Mouse (Mus musculus) cerebellum, adult 11 months (tissue): ENCODE data around the gene Dpm2.

Experiments
- DNase-seq: peaks from one replicate; pipeline ENCODE4 v3.0.0; 2022

The Dpm2 gene

DNA sequence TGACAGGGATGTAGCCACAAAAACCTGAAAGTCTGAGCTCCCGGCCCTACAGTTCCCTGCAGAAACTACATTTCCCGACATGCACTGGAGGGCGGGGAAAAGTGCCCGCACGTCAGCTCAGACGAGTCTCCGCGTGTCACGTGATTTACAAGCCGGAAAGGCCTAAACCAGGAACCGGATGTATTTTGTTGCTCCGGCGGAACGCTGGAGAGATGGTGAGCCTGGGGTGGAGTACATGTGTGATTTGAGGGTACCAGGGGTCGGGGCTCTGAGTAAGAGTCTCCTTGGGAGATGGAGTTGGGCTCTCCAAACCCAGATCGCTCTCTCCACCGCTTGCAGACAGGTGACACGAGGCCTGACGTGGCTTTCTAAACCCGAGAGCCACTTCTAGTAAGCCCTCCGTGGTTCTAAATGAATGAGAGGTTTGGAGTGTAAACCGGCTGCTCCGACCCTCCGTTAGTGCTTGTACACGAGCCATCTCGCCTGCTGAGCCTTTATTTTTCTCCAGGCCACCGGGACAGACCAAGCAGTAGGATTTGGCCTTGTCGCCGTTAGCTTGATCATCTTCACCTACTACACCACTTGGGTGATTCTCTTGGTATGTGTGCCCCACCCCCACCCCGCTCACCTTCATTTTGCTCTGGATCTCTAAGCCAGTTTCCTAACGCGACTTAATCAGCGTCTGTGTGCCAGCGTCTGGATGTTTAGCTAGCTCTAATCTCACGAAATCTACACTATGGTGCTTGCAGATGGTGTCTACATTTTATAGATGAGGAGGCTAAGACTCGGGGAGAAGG lies at the start of gene Dpm2:
TSS of gene Dpm2 (plus strand) at position 161 of the 797 bp plus-strand sequence.
- peak; percentile 86 for DNase-seq

DNA sequence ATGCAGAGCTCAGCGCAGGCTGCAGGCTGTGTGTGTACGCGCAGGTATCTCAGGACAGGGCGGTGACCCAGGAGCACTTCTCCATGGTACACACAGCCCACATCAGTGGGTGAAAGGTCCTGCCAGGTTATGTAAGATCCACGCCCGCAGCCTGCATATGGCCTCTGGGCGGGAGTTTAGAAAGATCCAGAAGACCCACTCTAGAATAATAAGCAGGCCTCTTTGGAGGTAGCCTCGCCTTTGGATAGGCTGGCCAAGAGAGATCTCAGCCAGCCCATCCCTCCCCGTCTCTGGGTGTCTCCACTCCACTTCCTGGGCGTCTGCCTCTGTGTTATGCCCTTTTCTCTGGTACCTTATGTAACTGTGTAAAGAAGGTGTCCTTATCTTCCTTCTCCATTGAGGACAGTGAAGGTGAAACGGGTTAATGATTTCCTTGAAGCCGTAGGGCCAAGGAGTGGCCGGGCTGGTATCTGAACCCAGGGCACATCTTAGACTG lies 46.1 kb upstream of the Dpm2 start:
- no peak for DNase-seq

DNA sequence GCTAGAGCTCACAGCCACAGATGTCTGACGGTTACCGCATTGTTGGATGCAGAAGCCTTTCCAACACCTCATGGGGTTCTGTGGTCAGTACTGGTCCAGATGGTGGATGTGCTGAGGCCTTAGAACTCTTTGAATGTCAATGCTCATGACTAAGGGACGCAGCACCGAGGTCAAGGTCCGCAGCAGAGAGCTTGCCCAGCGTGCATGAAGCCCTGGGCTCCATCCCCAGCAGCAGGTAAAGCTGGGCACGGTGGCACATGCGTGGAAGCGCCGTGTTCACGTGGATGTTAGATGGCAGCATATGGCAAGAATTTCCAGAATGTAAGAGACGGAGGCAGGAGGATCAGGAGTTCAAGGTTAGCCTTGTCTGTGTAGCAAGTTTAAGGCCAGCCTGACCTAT lies 44.8 kb upstream of the Dpm2 start:
- DNase-seq: no peak

DNA sequence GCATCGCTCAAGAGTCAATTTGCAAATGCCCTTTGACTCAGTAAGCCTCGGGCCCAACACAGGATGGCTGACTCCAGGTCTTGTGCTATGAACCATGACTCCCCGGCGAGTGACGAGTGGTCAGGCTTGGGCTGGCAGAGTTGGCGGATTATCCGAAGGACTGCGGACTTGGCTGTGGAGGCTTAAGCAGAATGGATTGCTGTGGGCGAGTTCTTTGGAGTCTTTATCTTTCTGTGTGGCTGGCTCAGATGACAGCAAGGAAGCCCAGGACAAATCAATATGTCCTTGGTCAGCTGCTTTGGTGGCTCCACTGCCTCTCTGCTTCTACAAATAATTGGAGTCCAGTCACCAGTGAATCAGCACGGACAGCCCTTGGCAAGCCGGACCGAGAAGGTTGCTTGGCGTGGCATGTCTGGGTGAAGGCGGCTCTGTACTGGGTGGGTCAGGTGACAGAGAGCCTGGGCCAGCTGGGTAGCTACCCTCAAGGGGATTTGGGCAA lies 43.1 kb upstream of the Dpm2 start:
- DNase-seq: no peak

DNA sequence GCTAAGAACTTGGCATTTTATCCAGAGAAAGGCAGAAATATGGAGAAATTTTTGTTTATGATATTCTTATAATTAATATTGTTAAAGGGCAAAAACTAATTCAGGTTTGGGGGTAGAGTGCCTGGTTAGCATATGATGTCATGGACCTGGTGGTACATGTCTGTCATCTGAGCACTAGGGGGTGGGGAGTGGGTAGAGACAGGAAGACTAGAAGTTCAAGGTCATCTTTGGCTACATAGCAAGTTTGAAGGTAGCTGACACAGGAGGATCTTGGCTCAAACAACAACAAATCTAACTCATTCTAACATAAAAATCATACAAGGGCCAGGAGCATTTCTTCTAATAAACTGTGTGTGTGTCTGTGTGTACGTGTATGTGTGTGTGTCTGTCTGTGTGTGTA lies 42.3 kb upstream of the Dpm2 start:
- no peak for DNase-seq

DNA sequence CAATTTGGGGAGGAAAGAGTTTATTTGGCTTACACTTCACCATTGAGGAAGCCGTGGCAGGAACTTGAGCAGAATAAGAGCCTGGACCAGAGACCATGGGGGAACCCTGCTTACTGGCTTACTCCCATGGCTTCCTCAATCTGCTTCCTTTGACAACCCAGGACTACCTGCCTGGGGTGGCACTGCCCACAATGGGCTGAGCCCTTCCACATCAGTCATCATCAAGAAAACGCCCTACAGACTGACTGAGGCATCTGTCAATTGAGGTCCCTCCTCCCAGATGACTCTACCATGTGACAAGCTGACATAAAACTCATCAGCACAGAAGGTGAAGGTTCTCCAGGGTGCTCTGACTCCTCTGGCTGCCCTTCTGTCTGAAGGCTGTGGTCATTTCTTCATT lies 40.2 kb upstream of the Dpm2 start:
- no peak for DNase-seq

DNA sequence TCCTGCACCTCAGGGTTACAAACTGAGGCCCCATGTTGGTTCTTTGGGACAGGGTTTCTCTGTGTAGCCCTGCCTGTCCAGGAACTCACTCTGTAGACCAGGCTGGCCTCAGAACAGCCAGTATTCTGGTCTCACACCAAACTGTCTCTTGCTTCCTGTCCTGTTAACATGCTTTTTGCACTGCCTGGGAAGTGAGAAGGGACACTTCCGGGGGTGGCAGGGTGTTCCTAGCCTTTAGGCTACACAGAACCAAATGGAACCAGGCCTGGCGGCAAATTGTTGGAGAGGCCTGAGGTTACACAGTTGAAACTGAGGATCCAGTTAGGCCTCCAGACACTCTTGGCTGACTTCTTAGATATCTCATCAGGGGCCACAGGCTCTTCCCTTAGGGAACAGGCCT lies 37.5 kb upstream of the Dpm2 start:
- no peak for DNase-seq

DNA sequence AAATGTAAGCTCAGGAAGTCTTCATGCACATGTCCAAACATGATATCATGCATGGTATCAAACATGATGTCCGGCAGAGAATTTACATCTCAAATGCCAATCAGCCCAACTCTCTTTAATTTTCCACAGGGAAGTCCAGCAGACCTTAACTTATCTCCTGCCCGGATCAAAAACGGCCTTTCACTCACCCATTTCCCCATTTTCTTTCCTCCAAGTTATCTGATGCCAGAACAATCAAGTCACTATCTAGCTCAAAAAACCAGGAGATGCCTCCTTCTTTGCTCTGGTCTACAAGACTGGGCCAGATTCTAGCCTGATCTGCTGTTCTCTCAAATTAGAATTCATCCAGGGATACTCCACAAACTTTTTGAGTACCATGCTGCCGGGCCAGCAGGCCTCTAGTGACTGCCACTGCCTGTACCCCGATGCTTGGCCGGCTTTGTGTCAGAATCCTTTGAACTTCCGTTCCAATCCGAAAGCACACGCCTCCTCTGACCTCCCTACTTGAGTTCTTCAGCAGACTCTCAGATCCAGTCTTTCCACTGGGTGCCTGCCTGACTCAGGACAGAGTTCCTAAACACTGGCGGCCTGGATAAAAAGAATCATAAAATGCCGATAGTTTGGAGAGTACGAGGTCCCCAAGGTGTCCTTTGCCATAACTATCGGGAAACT lies 36.5 kb upstream of the Dpm2 start:
- no peak for DNase-seq

DNA sequence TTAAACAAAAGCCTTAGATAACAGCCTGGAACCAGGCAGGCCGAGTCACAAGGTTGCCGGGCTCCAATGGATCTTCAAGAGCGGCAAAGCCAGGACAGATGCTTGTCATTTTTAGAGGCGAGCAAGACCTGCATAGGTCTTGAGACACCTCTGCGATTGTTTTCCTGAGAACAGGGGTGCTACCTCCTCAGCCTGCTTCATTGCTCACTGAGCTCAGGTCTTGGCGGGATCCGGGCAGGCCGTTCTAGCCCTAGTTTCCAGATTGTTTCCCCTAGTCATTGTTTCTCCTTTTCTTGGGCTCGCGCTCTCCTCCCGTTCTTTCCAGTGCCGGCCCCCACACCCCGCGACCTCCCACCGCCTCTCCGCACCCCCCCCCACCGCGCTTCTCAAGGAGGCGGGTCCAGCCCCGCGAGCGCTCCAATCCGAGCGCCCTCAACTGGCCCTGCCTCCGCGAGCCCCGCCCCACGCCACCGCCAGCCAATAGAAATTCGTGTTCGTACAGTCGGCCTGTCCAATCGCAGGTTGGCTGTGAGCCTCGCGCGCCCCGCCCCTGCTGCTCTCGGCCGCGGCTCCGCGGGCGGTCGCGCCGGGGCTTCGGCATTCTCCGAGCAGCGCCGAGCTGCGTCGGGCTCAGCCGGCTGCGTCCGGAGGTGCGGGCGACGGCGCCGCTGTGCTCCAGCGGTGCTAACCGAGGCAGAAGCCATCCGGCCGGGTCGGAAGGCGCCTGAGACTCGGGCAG lies 35.8 kb upstream of the Dpm2 start, which contains the start of gene Fam102a:
TSS of gene Fam102a (plus strand) at position 600 of the 739 bp plus-strand sequence.
- peak; percentile 99 for DNase-seq

DNA sequence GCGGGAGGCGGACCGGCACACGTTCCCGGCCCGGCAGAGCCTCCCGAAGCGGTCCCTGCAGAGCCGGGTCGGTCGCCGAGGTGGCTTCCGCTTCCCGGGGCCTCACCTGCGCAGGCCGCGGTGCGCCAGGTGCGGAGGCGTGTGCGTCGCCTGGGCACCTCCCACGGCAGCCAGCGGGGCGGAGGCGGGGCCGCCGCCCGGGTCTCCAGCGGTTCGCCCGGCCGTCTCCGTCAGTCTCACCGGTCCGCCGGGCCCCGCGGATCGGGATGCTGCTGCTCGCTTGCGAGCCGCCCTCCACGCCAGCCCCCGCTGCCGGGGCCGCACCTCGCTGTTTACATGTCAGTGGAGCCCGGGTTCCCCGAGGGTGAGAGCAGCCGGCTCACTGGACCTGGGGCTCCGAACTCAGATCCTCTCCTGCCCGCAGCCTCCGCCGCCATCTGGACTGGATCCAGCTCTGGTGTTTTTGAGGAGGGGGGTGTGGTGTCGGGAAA lies 35.1 kb upstream of the Dpm2 start:
- DNase-seq: peak; percentile 66

DNA sequence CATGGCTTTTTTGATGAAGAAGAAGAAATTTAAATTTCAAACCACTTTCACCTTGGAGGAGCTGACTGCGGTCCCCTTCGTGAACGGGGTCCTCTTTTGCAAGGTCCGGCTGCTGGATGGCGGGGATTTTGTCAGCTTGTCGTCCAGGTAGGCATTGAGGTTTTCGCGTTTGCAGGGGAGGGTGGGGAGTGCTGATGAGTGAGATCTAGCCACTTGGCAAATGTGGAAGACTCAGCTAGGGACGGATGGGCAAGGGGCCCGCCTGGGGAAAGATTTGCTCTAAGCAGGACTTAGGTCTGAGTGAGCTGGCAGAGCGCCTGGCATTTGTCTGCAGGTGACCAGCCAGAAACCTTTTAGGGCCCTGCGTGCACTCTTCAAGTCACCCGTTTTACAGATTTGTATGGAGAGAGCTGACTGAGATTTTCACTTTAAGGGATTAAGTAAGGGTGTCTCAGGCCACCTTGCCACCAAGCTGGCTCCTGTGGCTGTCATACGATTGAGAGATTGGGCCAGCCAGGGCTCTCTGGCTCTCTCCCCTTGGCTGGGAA lies 34.5 kb upstream of the Dpm2 start:
- peak; percentile 66 for DNase-seq

DNA sequence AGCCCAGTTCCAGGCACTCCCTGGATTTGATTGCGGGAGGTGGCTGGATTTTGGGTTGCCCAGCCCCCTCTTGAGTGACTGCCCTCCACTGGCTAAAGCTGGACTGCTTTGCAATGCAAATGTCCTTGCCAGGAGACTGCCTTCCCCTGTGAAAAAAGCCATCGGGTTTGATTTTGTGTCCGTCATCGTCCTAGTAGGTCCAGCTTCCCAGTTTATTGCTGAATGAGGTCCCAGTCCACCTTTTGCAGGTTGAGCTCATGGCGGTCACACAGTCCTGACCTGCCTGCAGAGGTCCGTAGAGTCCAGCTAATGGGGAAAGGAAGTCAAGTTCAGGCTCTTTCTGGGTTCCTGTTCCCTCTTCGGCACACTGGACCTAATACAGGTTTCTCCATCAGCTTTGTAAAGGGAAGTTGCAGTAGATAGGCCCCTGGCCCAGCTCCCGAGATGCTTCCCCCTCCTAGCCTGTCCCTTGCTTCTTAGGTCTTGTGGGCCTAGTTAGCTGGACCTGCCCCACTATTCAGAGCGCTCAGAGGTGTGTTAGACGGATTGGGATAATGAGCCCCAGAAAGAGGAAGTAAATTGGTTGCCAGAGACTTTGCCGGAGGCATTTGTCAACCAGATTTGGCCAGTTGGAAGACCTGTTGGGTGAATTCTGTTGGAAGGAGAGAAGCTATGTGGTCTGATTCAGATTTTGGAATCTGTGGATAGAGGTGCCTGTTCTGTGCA lies 33.9 kb upstream of the Dpm2 start:
- DNase-seq: peak; percentile 51

DNA sequence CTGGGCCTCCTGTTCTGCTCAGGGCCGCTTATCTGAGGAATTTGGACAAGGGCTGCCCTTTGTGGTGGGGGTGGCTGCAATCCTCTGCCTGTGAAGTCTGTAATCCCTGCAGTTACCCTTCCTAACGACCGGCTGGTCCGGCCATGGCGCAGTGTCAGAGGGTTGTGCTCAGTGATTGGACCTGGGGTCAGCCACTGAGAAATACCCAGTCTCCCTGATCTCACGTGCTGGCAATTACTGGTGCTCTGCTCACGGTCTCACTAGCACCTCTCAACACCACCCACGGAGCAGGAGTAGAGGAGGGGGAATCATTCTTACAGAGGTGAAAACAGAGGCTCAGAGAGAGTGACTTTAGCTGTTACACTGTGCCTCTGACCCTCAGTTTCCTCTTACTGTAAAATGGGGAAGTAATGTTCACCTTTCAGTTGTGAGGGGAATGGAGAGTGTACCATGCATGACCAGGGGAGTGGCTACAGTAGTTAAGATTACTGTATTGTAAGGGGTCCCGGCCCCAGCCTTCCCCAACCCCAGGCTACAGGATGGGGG lies 33.2 kb upstream of the Dpm2 start:
- DNase-seq: no peak

DNA sequence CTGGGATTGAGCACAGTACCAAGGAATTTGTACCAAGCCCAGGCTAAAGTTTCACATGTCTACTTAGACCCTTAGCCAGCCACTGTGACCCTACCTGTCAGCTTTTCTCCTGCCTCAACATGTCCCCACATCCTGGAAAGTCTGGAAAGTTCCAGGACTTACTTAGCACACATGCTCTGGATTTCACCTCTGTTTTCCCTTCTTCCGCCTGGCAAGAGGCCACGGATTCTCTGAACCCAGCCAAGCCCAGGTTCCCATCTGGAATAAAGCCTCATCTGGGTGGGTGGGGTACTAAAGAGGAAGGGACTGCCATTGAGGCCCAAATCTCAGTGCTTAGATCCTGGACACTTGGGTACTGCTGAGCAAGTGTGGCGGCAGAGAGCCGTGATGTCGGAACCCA lies 32.7 kb upstream of the Dpm2 start:
- DNase-seq: no peak

DNA sequence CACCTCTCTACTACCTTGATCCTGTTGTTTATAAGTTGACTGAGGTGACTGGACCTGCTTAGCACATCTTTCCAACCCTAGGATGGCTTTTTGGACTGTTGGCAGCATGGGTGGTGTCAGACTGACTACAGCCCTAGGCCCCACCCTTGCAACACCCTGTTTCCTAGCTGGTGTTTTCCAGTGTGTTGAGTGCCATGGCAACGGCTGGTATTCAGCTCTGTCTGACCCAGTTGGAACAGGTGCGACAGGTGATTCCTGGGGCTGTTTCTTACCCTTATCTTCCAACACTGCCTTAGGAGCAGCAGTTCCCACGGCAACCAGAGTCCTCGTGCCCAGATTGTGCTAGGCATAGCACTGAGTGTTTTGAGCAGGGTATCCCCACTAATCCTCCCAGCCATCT lies 32.2 kb upstream of the Dpm2 start:
- DNase-seq: no peak

DNA sequence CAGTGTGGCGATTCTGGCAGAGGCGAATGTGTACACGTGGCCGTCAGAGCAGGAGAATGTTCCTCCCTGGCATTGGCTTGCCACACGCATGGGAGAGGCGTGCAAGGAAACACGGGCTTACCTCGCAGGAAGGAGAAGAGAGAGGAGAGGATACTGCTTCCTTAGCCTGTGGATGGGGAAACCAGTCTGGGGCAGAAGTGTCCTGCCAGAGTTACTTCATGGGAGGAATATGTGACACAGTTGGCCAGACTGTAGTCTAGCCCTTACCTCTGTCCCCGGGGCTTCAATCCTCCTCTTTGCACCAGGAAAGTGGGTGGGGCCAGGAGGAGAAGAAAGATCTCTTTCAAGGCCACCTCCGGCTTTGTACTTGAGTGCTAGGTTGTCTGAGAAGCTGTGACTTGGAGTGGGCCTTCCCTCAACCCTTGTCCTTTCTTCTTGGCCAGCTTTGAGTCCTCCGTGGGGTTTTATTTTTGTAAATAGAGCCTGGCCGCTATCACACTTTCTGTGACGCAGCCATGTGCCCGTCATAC lies 31.1 kb upstream of the Dpm2 start:
- DNase-seq: no peak

DNA sequence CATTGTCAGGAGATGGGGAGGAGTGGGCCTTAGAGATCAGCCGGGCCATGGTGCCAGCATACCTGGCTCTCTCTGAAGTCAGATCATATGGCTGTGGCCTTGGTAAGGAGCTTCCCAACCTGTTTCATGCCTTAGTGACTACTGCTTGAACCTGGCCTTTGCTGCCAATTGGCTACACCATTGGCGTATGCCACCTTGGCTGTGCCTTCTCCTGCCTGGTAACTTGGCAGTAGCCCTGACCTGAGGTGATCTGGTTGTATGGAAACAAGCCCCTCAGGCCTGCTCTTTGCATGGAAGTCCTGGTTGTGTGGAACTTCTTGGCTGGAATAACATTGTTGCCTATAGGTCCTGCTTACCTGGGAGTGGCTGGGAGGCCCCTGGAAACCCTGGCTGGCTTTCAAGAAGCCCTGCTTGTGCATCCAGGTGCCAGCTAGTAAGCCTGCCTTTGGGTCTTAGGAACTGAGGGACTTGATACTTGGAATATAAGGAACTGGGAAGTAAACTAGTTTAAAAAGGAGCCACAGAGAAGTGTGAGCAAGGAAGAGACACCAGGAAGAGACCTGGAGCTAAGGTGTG lies 29.2 kb upstream of the Dpm2 start:
- DNase-seq: peak; percentile 67

DNA sequence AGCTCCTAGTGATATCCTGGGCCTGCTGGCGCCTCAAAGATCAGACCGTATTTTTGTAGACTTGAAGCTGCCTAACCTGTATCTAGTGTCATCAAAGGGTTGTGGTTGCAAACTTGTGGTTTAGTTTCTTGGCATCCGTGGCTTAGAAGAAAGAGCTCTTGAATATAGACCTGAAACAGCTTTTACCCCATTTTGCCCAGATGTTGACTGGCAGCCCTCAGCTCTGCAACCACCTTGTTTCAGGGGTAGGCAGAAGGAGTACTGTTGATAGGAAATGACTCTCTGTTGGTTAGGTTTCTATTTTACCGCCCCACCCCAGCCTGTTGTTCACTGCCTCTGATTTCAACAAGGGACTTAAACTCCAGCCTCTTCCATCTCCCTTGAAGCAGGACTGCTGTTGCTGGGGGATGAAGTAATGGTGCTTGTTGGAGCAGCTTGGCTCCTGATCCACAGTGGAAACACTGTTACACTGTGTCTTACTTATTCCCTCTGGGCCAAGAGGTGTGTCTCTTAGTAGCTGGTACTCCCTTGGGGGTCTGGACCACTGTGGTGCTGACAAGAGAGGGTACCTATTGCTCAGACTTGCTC lies 28.6 kb upstream of the Dpm2 start:
- DNase-seq: no peak

DNA sequence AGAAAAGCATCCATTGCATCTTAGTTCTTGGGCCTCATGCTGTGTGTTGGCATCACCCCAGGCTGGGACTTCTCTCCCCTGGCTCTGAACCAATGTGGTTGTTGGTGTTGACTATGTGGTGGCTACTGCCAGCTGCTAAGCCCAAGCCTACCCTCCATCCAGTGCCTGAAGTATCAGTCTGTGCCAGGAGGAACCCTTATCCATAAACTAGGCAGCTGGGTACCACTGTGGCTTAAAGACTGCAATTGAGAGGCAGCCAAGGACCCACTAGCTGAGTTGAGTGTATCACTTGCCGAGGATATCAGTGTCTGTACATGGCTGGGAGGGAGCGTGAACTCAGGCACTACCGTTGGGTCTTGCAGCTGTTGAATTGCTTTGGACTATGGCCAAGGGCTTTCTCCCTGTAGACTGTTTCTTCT lies 27.6 kb upstream of the Dpm2 start:
- no peak for DNase-seq

DNA sequence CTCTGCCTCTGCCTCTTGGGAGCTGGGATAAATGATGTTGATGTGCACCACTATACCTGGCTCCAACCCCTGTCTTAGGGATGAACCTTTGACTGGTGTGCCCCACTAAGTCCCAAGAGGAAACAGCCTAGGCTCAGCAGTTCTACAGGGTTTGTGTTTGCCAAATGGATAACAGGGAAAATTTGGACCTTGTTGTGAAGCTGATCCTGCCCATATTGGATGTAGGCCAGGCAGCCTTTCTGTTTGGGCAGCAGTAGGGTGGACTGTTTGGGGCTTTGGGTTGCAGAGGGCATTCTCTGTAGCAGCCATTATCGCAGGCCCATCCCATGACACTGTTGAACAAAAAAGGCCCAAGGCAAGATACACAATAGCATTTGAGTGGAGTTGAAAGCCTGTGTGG lies 23.7 kb upstream of the Dpm2 start:
- no peak for DNase-seq

DNA sequence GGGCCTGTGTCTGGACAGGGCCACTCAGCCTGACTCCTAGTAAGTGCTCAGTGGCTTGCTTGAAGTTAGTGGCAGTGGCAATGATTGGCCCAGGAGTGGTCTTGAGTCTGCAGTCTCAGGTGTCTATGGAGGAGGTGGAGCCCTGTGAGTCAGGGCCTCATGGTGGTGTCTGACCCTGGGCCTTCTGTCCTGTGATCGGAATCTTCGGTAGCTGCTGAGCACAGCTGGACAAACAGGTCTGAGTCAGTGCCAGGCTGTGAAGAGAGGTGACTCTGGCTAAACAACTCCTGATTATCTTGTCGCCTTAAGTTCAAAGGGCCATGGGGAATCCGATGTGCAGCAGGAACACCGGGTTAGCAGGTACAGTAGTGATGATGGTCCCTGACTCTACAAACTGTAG lies 23.3 kb upstream of the Dpm2 start:
- no peak for DNase-seq
